Mouse (Mus musculus) stomach, embryonic 14.5 days (tissue): Measurements from ENCODE around the gene Cyp2w1. TPM values are rescaled to one million over a fixed set of nuclear protein-coding genes. Genes with fewer than 3 reads are reported as not detected.

Experiments used
- ATAC-seq: fragments of 200-750 bp; cut with Nextera tagmentation; 2 replicates; pipeline ENCODE4 v1.8.0; 2017; ENCODE audit warnings: low read depth, moderate TSS enrichment; ENCODE audit not compliant: insufficient number of reproducible peaks, insufficient read depth, low FRiP score
- H3K27ac ChIP-seq: fragments of 300-500 bp; sonication (generic); 2 replicates; pipeline ENCODE4 v1.5.1; 2014; ENCODE audit warnings: mild to moderate bottlenecking, low read length, moderate library complexity, mixed read lengths
- H3K27me3 ChIP-seq: fragments of 300-500 bp; sonication (generic); 2 replicates; pipeline ENCODE4 v1.6.1; 2014; ENCODE audit warnings: low read length, control low read depth, mixed read lengths; ENCODE audit not compliant: control insufficient read depth, insufficient read depth
- H3K36me3 ChIP-seq: fragments of 300-500 bp; sonication (generic); 2 replicates; pipeline ENCODE4 v1.6.1; 2014; ENCODE audit warnings: mild to moderate bottlenecking, control low read depth, low read length, moderate library complexity, mixed read lengths; ENCODE audit not compliant: control insufficient read depth, insufficient read depth
- H3K4me1 ChIP-seq: fragments of 300-500 bp; sonication (generic); 2 replicates; pipeline ENCODE4 v1.6.1; 2014; ENCODE audit warnings: low read length, control low read depth, mixed read lengths; ENCODE audit not compliant: control insufficient read depth, insufficient read depth
- H3K4me2 ChIP-seq: fragments of 300-500 bp; sonication (generic); replicated peaks from 2 replicates; pipeline ENCODE4 v1.6.1; 2014; ENCODE audit warnings: low read depth, low read length, control low read depth
- H3K4me3 ChIP-seq: fragments of 300-500 bp; sonication (generic); 2 replicates; pipeline ENCODE4 v1.5.1; 2014; ENCODE audit warnings: low read depth, low read length, control low read depth
- H3K9ac ChIP-seq: fragments of 300-500 bp; sonication (generic); replicated peaks from 2 replicates; pipeline ENCODE4 v1.6.1; 2014; ENCODE audit warnings: low read depth, mild to moderate bottlenecking, control low read depth, low read length, moderate library complexity, mixed read lengths
- H3K9me3 ChIP-seq: fragments of 300-500 bp; sonication (generic); 2 replicates; pipeline ENCODE4 v1.6.1; 2016; ENCODE audit warnings: low read depth, low read length, control low read depth; ENCODE audit not compliant: control insufficient read depth
- WGBS: fragments of 180-500 bp; shearing (Covaris S2); extraction: QIAGEN DNeasy Blood & Tissue Kit; methylation state at CpG from one replicate; pipeline ENCODE4 v1.1.7; 2014; 5-methylcytosine and 5-hydroxymethylcytosine counted together
- polyA plus RNA-seq: library from polyadenylated mRNA; unstranded; fragments of >200 nt; fragmentation: Nextera tagmentation; extraction: Ambion mirVana; gene quantifications from 2 replicates; pipeline ENCODE4 v1.2.1, GENCODE M21; 2014

Gene Cyp2w1
- polyA plus RNA-seq, 1 experiment from 2014 or later: 6.8 TPM

- Histone ChIP-seq H3K4me1 (peaks cover 44% of the 10 kb centered on the region), H3K27ac (peak overlapping the region; percentile 58; the same call in 1 of the 2 replicates)
- WGBS: 2% methylated on average over 68 of the region's 73 CpGs
Observed at GRCm38 (mm10) chr5:139380385-139381248, 28.2 kb downstream of the Cyp2w1 start.

DNA sequence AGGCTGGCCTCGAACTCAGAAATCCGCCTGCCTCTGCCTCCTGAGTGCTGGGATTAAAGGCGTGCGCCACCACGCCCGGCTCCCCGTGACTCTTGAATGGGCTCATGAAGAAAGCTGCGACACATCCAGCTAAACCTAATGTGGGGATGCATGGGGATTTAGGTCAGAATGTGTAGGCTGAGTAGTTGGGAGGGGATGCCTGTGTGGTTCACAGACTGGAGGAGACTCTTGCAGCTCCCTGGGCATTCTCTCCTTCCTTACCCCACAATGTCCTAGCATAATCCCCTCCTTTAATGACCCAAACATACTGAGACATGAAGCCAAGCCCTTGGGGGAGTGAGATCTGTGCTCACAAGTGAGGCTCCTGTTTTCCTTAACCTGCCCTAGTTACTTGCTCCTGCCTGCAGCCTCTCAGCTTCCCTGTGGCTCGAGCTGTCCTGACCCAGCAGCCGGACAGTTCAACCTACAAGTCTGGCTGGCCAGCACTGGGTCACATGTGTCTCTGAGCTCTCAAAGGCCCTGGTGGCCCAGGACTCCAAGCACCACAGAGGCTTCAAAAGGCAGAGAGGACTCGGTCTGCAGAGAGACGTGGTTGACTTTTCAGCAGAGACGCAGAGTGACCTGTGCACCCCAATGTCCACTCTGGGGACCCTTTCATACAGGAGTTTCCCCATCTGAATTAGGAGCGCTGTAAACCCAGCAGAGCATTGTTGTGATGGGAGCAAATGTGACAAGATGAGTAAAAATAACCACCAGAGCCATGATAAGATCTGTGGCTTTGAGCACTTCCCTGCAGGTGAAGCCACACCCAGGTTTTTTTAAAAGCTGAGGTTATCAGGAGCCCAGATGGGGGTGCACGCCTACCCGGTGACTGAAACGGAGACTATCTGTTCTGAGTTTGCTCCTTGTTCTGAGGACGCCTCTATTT lies 29.4 kb downstream of the Cyp2w1 start:
- peaks cover 44% of the 10 kb centered on the region for H3K4me1 ChIP-seq
- no peak overlapping the region for H3K9ac ChIP-seq
- H3K27me3 ChIP-seq: no peaks in the 10 kb centered on the region
- H3K4me3 ChIP-seq: no peak overlapping the region
- H3K9me3 ChIP-seq: no peaks in the 10 kb centered on the region
- 0 out of 2 replicates have a peak overlapping the region, but pooled peaks have one; percentile 5 for H3K4me2 ChIP-seq
- 77% methylated on average over 18 of the region's 18 CpGs for WGBS
- no peak overlapping the region for H3K27ac ChIP-seq
- no peak for ATAC-seq
- H3K36me3 ChIP-seq: no peaks in the 10 kb centered on the region

More at GRCm38 (mm10) chr5:139380385-139381248, 28.2 kb downstream of the Cyp2w1 start:
- no peaks in the 10 kb centered on the region for H3K9me3 ChIP-seq
- no peaks in the 10 kb centered on the region for H3K27me3 ChIP-seq
- peak overlapping the region; percentile 62 for H3K4me3 ChIP-seq
- peak; percentile 82 for ATAC-seq
- peak overlapping the region; percentile 84 for H3K4me2 ChIP-seq
- H3K9ac ChIP-seq: peak overlapping the region; percentile 30
- no peaks in the 10 kb centered on the region for H3K36me3 ChIP-seq

- Histone ChIP-seq H3K9me3 (no peaks in the 10 kb centered on the region), H3K9ac (no peak overlapping the region), H3K27ac (peak overlapping the region; percentile 58), H3K27me3 (no peaks in the 10 kb centered on the region), H3K4me2 (0 out of 2 replicates have a peak overlapping the region, but pooled peaks have one; percentile 3), H3K4me1 (peaks cover 36% of the 10 kb centered on the region), H3K4me3 (no peak overlapping the region), H3K36me3 (no peaks in the 10 kb centered on the region)
- 0 out of 2 replicates have a peak, but pooled peaks have one; percentile 16 for ATAC-seq
- WGBS: 60% methylated on average over 8 of the region's 8 CpGs
Observed at GRCm38 (mm10) chr5:139382760-139383159, 30.3 kb downstream of the Cyp2w1 start.

GRCm38 (mm10) chr5:139383234-139383633 lies 30.8 kb downstream of the Cyp2w1 start:
- H3K36me3 ChIP-seq: no peaks in the 10 kb centered on the region
- no peak overlapping the region for H3K4me3 ChIP-seq
- H3K9ac ChIP-seq: no peak overlapping the region
- H3K27me3 ChIP-seq: no peaks in the 10 kb centered on the region
- H3K9me3 ChIP-seq: no peaks in the 10 kb centered on the region
- ATAC-seq: no peak
- WGBS: 83% methylated on average over 9 of the region's 9 CpGs
- no peak overlapping the region for H3K4me2 ChIP-seq
- no peak overlapping the region; the same call in 1 of the 2 replicates for H3K27ac ChIP-seq
- H3K4me1 ChIP-seq: peaks cover 32% of the 10 kb centered on the region

DNA sequence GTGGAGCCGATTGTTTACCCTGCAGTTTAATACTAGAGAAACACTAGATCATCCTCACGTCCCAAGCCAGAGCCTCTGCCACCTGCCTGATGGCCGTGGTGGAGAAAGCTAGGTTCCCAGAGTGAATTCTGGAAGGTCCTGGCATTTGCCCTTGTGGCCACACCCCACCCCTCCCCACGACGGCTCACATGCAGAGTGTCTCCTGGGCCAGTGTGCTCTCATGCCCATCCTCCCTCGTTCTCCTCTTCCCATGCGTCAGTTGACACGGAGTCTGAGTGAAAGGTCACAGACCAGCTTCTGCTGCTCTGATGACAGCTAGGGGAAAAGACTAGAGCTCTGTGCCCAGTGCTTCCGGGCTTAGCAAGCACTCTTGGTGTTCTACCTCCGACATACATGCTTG lies 32.1 kb downstream of the Cyp2w1 start:
- WGBS: 40% methylated on average over 10 of the region's 10 CpGs
- Histone ChIP-seq H3K4me2 (no peak overlapping the region), H3K36me3 (no peaks in the 10 kb centered on the region), H3K4me3 (no peak overlapping the region), H3K27ac (no peak overlapping the region), H3K27me3 (no peaks in the 10 kb centered on the region), H3K4me1 (peaks cover 35% of the 10 kb centered on the region), H3K9ac (no peak overlapping the region), H3K9me3 (no peaks in the 10 kb centered on the region)
- no peak for ATAC-seq

DNA sequence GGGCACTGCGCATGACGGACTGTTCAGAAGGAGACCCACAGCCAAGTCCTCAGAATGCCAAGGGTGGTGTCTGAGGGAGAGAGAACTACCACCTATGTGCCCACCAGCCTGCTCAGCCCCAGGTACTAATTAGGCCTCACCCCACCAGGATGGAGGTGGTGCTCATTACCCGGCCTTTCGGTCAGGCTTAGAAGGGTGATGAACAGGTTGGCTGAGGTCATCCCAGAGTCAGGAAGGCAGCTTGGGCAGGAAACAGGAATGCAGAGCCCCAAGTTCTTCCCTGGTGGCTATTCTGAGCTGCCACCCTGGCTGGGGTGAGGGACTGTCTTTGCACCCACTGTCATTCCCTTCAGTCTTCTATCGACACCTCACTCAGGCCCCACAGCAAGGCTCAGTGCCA lies 33.6 kb downstream of the Cyp2w1 start:
- ATAC-seq: no peak
- WGBS: 95% methylated on average over 5 of the region's 5 CpGs

GRCm38 (mm10) chr5:139387329-139388194 lies 35.1 kb downstream of the Cyp2w1 start:
- Histone ChIP-seq H3K27me3 (no peaks in the 10 kb centered on the region), H3K9ac (no peak overlapping the region), H3K4me1 (peaks cover 28% of the 10 kb centered on the region), H3K4me3 (no peak overlapping the region), H3K9me3 (no peaks in the 10 kb centered on the region), H3K4me2 (no peak overlapping the region), H3K27ac (no peak overlapping the region), H3K36me3 (no peaks in the 10 kb centered on the region)
- no peak for ATAC-seq
- WGBS: 76% methylated on average over 10 of the region's 10 CpGs

More for the DNA sequence above, 33.6 kb downstream of the Cyp2w1 start:
- Histone ChIP-seq H3K9ac (no peak overlapping the region), H3K9me3 (no peaks in the 10 kb centered on the region), H3K27ac (no peak overlapping the region), H3K4me2 (no peak overlapping the region), H3K4me1 (peaks cover 32% of the 10 kb centered on the region), H3K4me3 (no peak overlapping the region), H3K36me3 (no peaks in the 10 kb centered on the region), H3K27me3 (no peaks in the 10 kb centered on the region)
